Mouse (Mus musculus) forebrain, embryonic 11.5 days (tissue): ENCODE measurements at regions not wholly inside any gene's neighbourhood (a gene's known extent, or its start where the extent isn't known, plus 50 kb on each side); places are given as distances from the start of the nearest gene placed in this dataset.

Source experiments
- ATAC-seq: fragments of 200-750 bp; cut with Nextera tagmentation; replicated peaks from 2 replicates; pipeline ENCODE4 v1.8.0; 2017; ENCODE audit warnings: moderate TSS enrichment; ENCODE audit not compliant: low FRiP score
- DNase-seq: peaks from one replicate; pipeline ENCODE4 v3.0.0-alpha.2; 2017; ENCODE audit warnings: low spot score
- H3K27ac ChIP-seq: fragments of 300-500 bp; sonication (generic); 2 replicates; pipeline ENCODE4 v1.5.1; 2014; ENCODE audit warnings: low read depth, low read length
- H3K27me3 ChIP-seq: fragments of 300-500 bp; sonication (generic); 2 replicates; pipeline ENCODE4 v1.6.1; 2014; ENCODE audit warnings: mild to moderate bottlenecking, low read length, mixed read lengths; ENCODE audit not compliant: control insufficient read depth, insufficient read depth
- H3K36me3 ChIP-seq: fragments of 300-500 bp; sonication (generic); 2 replicates; pipeline ENCODE4 v1.6.1; 2014; ENCODE audit warnings: mild to moderate bottlenecking, low read length, moderate library complexity, mixed read lengths; ENCODE audit not compliant: control insufficient read depth, insufficient read depth
- H3K4me1 ChIP-seq: fragments of 300-500 bp; sonication (generic); replicated peaks from 2 replicates; pipeline ENCODE4 v1.6.1; 2014; ENCODE audit warnings: low read length, mixed read lengths; ENCODE audit not compliant: control insufficient read depth, insufficient read depth
- H3K4me2 ChIP-seq: fragments of 300-500 bp; sonication (generic); 2 replicates; pipeline ENCODE4 v1.6.1; 2014; ENCODE audit warnings: low read depth, mild to moderate bottlenecking, low read length, moderate library complexity, mixed read lengths; ENCODE audit not compliant: severe bottlenecking
- H3K4me3 ChIP-seq: fragments of 300-500 bp; sonication (generic); 2 replicates; pipeline ENCODE4 v1.5.1; 2014; ENCODE audit warnings: low read depth, low read length
- H3K9ac ChIP-seq: fragments of 300-500 bp; sonication (generic); 2 replicates; pipeline ENCODE4 v1.6.1; 2014; ENCODE audit warnings: low read length
- H3K9me3 ChIP-seq: fragments of 300-500 bp; sonication (generic); 2 replicates; pipeline ENCODE4 v1.6.1; 2016; ENCODE audit warnings: low read length, mixed read lengths; ENCODE audit not compliant: control insufficient read depth
- WGBS: fragments of 180-500 bp; shearing (Covaris S2); extraction: QIAGEN DNeasy Blood & Tissue Kit; methylation state at CpG from one replicate; pipeline ENCODE4 v1.1.7; 2014; 5-methylcytosine and 5-hydroxymethylcytosine counted together

- Histone ChIP-seq H3K4me3 (no peak overlapping the region), H3K36me3 (no peaks in the 10 kb centered on the region), H3K4me1 (no peaks in the 10 kb centered on the region), H3K9me3 (no peaks in the 10 kb centered on the region), H3K27ac (no peak overlapping the region), H3K9ac (no peak overlapping the region), H3K27me3 (no peaks in the 10 kb centered on the region), H3K4me2 (no peak overlapping the region)
- ATAC-seq, result no peak
- 86% methylated on average over 9 of the region's 9 CpGs for WGBS
- DNase-seq, result no peak
These were observed 78.6 kb downstream of the A830031A19Rik start for GRCm38 (mm10) chr11:23996250-23996649.

DNA sequence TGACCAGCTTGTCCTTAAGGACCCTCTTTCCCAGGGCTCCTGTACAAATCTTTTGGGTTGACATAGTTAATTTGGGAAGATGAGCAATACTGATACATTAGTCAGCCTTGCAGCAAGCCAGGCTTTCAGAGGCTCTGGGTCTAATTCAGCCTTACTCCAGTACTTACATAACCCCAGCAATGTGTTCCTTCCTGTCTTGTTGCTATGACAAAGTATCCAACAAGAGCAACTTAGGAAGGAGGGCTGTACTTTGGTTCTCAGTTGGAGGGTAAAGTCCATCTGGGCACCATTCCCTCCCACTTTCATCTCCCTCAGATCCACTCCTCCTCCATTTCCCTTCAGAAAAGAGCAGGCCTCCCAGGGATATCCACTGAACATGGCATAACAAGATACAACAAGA, 80.7 kb downstream of the A830031A19Rik start:
- Histone ChIP-seq H3K4me2 (no peak overlapping the region), H3K27me3 (no peaks in the 10 kb centered on the region), H3K4me3 (no peak overlapping the region), H3K36me3 (no peaks in the 10 kb centered on the region), H3K4me1 (no peaks in the 10 kb centered on the region), H3K9me3 (no peaks in the 10 kb centered on the region), H3K27ac (no peak overlapping the region), H3K9ac (no peak overlapping the region)
- DNase-seq (no peak), ATAC-seq (no peak)

- ATAC-seq (no peak), DNase-seq (peak; percentile 21)
- Histone ChIP-seq H3K4me2 (no peak overlapping the region), H3K27ac (no peak overlapping the region), H3K9me3 (no peaks in the 10 kb centered on the region), H3K27me3 (no peaks in the 10 kb centered on the region), H3K9ac (no peak overlapping the region), H3K4me3 (no peak overlapping the region), H3K36me3 (no peaks in the 10 kb centered on the region), H3K4me1 (no peaks in the 10 kb centered on the region)
- WGBS, result 73% methylated on average over 7 of the region's 7 CpGs
These were observed 87.1 kb downstream of the A830031A19Rik start for GRCm38 (mm10) chr11:23987532-23988450.

GRCm38 (mm10) chr11:23985231-23985630, 89.6 kb downstream of the A830031A19Rik start:
- 84% methylated on average over 3 of the region's 3 CpGs for WGBS
- Histone ChIP-seq H3K4me2 (no peak overlapping the region), H3K9ac (no peak overlapping the region), H3K4me1 (no peaks in the 10 kb centered on the region), H3K27ac (no peak overlapping the region), H3K9me3 (no peaks in the 10 kb centered on the region), H3K36me3 (no peaks in the 10 kb centered on the region), H3K4me3 (no peak overlapping the region), H3K27me3 (no peaks in the 10 kb centered on the region)
- ATAC-seq (no peak), DNase-seq (no peak)

GRCm38 (mm10) chr11:23979332-23979731, 84.3 kb upstream of the Papolg start:
- H3K4me2 ChIP-seq, result no peak overlapping the region
- no peak overlapping the region for H3K27ac ChIP-seq
- H3K27me3 ChIP-seq, result no peaks in the 10 kb centered on the region
- H3K9me3 ChIP-seq, result no peaks in the 10 kb centered on the region
- DNase-seq (peak; percentile 90), ATAC-seq (peak; percentile 71)
- WGBS, result 12% methylated on average over 5 of the region's 5 CpGs
- H3K36me3 ChIP-seq, result no peaks in the 10 kb centered on the region
- no peak overlapping the region for H3K4me3 ChIP-seq
- no peaks in the 10 kb centered on the region for H3K4me1 ChIP-seq
- no peak overlapping the region for H3K9ac ChIP-seq

DNA sequence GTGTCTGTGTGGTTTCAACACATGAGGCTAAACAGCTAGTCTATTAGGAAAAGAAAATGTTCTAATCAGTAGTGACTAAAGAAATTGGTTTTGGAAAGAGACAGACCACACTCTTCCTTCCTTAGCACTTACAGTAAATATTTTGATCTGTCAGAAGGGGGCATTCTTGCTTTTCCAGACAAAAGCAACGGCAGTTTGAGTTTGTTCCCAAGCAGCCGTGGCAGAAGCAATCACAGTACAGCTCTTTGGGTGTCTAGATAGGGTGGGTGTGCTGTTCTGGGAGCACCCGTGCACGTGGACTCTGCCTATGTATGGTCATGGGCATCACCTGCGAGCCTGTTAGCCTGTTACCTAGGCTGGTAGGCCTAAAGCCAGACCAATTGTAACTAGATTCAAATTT, 83.2 kb upstream of the Papolg start:
- Histone ChIP-seq H3K9me3 (no peaks in the 10 kb centered on the region), H3K4me3 (no peak overlapping the region), H3K4me2 (no peak overlapping the region), H3K9ac (no peak overlapping the region), H3K27me3 (no peaks in the 10 kb centered on the region), H3K36me3 (no peaks in the 10 kb centered on the region), H3K4me1 (no peaks in the 10 kb centered on the region), H3K27ac (no peak overlapping the region)
- ATAC-seq, result no peak
- WGBS, result 82% methylated on average over 5 of the region's 5 CpGs
- no peak for DNase-seq

- Histone ChIP-seq H3K4me1 (no peaks in the 10 kb centered on the region), H3K27ac (no peak overlapping the region), H3K9me3 (no peaks in the 10 kb centered on the region), H3K4me2 (no peak overlapping the region), H3K27me3 (no peaks in the 10 kb centered on the region), H3K4me3 (no peak overlapping the region), H3K9ac (no peak overlapping the region), H3K36me3 (no peaks in the 10 kb centered on the region)
- ATAC-seq, result no peak
- DNase-seq, result no peak
- 88% methylated on average over 8 of the region's 8 CpGs for WGBS
These were observed 82.0 kb upstream of the Papolg start for GRCm38 (mm10) chr11:23977096-23977495.

- H3K9me3 ChIP-seq, result no peaks in the 10 kb centered on the region
- WGBS, result 3% methylated on average over 4 of the region's 4 CpGs
- H3K27me3 ChIP-seq, result no peaks in the 10 kb centered on the region
- no peak overlapping the region for H3K9ac ChIP-seq
- no peaks in the 10 kb centered on the region for H3K4me1 ChIP-seq
- no peak overlapping the region for H3K4me3 ChIP-seq
- DNase-seq (no peak), ATAC-seq (no peak)
- H3K36me3 ChIP-seq, result no peaks in the 10 kb centered on the region
- H3K27ac ChIP-seq, result no peak overlapping the region
- H3K4me2 ChIP-seq, result no peak overlapping the region
These were observed 59.3 kb upstream of the Papolg start for GRCm38 (mm10) chr11:23954323-23954722.

DNA sequence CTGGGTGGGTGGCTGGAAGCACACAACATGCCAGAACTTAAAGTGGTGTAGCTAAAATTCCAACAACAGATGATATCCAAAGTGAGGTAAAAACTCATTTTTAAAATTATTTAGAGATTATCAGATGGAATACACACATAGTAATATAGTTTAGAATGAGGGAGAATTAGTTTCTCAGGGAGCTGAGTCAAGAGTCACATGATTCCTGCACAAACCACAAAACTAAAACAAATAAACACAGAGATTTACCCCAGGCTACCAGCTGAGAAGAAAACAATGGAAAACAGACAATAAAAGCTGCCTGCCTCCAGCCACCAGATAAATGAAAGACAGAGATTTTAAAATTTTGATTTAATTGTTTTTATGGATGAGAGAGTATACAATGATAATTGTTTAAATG, 50.9 kb upstream of the Papolg start:
- H3K27me3 ChIP-seq, result no peaks in the 10 kb centered on the region
- no peak overlapping the region for H3K27ac ChIP-seq
- H3K4me2 ChIP-seq, result no peak overlapping the region
- H3K4me3 ChIP-seq, result no peak overlapping the region
- ATAC-seq, result no peak
- H3K9ac ChIP-seq, result no peak overlapping the region
- no peak for DNase-seq
- H3K9me3 ChIP-seq, result no peaks in the 10 kb centered on the region
- H3K4me1 ChIP-seq, result no peaks in the 10 kb centered on the region
- no peaks in the 10 kb centered on the region for H3K36me3 ChIP-seq
